In the genomic region with DNA sequence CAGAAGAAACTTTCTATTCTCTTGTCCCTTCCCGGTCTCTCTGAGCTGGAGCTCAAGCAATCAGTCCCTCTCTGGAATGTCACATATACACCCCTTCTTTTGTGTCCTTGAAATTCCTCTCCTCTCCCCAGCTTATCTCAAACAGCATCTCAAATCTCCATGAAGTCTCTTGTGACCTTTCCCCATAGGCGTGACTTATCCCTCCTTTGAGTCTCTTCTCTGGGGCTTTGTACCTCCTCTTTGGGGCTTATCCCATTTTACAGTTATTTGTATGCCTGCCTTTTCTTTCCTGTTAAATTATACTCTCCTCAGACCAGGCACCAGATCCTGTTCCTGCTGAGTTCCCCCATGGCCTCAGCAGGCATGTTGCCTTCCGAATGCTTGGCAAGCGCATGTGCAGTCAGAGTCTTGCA, we compare ENCODE assay signal across 29 mouse cellular contexts.
DNase-seq lines count a peak whose midpoint lies in the region; ATAC-seq and TF ChIP-seq lines count a peak whose summit lies in the region.
"Had no signal": no experiment of that assay in that cellular context is flagged by ENCODE, and none has a peak within 500 bp of the region (broad histone marks: within the 10 kb centered on the region; RNA-seq: fewer than 3 reads in every experiment).

No protein-coding gene starts in this region.

- no peaks in the 10 kb centered on the region for H3K4me1 ChIP-seq in hindbrain, embryonic 11.5 days (replicated peaks; ENCODE audit: control insufficient read depth, insufficient read depth, low read length)
- H3K4me1 ChIP-seq in hindbrain, postnatal 0 days (ENCODE audit: insufficient read depth, low read length) = no peaks in the 10 kb centered on the region
- no peaks in the 10 kb centered on the region; a peak in 1 of 4 replicates for H3K4me1 ChIP-seq in ES-E14 (ENCODE audit: control insufficient read depth in 2 of 2, insufficient read depth in 2 of 2, low read length in 2 of 2, poor library complexity in 1 of 2)
- H3K4me1 ChIP-seq: neural tube, embryonic 12.5 days had no signal

- no peak for TF ChIP-seq CTCF in hindbrain, postnatal 0 days (IDR thresholded peaks at IDR 0.05; ENCODE audit: low read depth)

- no peaks in the 10 kb centered on the region for H3K27me3 ChIP-seq in hindbrain, embryonic 11.5 days (ENCODE audit: control insufficient read depth, insufficient read depth, low read length)
- no peaks in the 10 kb centered on the region for H3K27me3 ChIP-seq in hindbrain, postnatal 0 days (ENCODE audit: insufficient read depth, low read length)
- H3K27me3 ChIP-seq: embryonic facial prominence, embryonic 13.5 days; kidney, embryonic 15.5 days; liver, embryonic 12.5 days; neural tube, embryonic 12.5 days; Patski had no signal

- in situ Hi-C loops in ES-E14 (cut with MboI; ENCODE audit: low sequenced_read_pairs in 2 of 2, unreplicated experiment in 2 of 2) = no loop called here

- no peaks in the 10 kb centered on the region for H3K9me3 ChIP-seq in hindbrain, embryonic 11.5 days (ENCODE audit: control insufficient read depth, low read length)
- no peaks in the 10 kb centered on the region for H3K9me3 ChIP-seq in hindbrain, postnatal 0 days (ENCODE audit: low read length)
- no peaks in the 10 kb centered on the region for H3K9me3 ChIP-seq in ES-E14 (ENCODE audit: control insufficient read depth, insufficient read depth, low read depth, low read length)
- H3K9me3 ChIP-seq: embryonic facial prominence, embryonic 13.5 days; kidney, embryonic 15.5 days; liver, embryonic 12.5 days; neural tube, embryonic 12.5 days had no signal

- H3K4me3 ChIP-seq in hindbrain, embryonic 11.5 days (ENCODE audit: low read depth, low read length) = no peak overlapping the region
- no peak overlapping the region for H3K4me3 ChIP-seq in hindbrain, postnatal 0 days (ENCODE audit: low read length)
- H3K4me3 ChIP-seq in ES-E14 (ENCODE audit: insufficient read depth in 1 of 2, low read depth in 1 of 2, low read length in 2 of 2, poor library complexity in 1 of 2, severe bottlenecking in 1 of 2) = no peak overlapping the region
- H3K4me3 ChIP-seq: embryonic facial prominence, embryonic 13.5 days; erythroblast, embryonic 14.5 days; gastrocnemius, adult 2 months; kidney, embryonic 15.5 days; liver, embryonic 12.5 days; myocyte; neural tube, embryonic 12.5 days had no signal

- ATAC-seq in hindbrain, embryonic 11.5 days (ENCODE audit: low FRiP score) = peak; percentile 40
- ATAC-seq in hindbrain, postnatal 0 days = no peak
- ATAC-seq: forebrain, embryonic 16.5 days; liver, embryonic 12.5 days; liver, postnatal 0 days; Patski had no signal

- H3K27ac ChIP-seq in hindbrain, embryonic 11.5 days (ENCODE audit: low read depth, low read length) = no peak overlapping the region
- H3K27ac ChIP-seq in hindbrain, postnatal 0 days = no peak overlapping the region
- no peak overlapping the region for H3K27ac ChIP-seq in ES-E14 (ENCODE audit: insufficient read depth, low read depth, low read length, poor library complexity, severe bottlenecking)
- H3K27ac ChIP-seq: embryonic facial prominence, embryonic 13.5 days; gastrocnemius, adult 2 months; hindbrain, embryonic 14.5 days; kidney, embryonic 15.5 days; liver, embryonic 12.5 days; macrophage; neural tube, embryonic 12.5 days had no signal

- WGBS in hindbrain, embryonic 11.5 days = 26% methylated on average over 4 of the region's 4 CpGs
- WGBS in hindbrain, postnatal 0 days = 24% methylated on average over 4 of the region's 4 CpGs

- H3K9ac ChIP-seq in hindbrain, embryonic 11.5 days (ENCODE audit: low read depth, low read length) = no peak overlapping the region
- H3K9ac ChIP-seq in hindbrain, postnatal 0 days (replicated peaks; ENCODE audit: low read length) = no peak overlapping the region
- H3K9ac ChIP-seq in ES-E14 (ENCODE audit: insufficient read depth, low read depth, low read length, poor library complexity, severe bottlenecking) = no peak overlapping the region
- H3K9ac ChIP-seq: embryonic facial prominence, embryonic 13.5 days; hindbrain, embryonic 14.5 days; kidney, embryonic 15.5 days; liver, embryonic 12.5 days; liver, postnatal 0 days; neural tube, embryonic 12.5 days had no signal

- H3K36me3 ChIP-seq in hindbrain, embryonic 11.5 days (ENCODE audit: control insufficient read depth, insufficient read depth, low read length) = no peaks in the 10 kb centered on the region
- no peaks in the 10 kb centered on the region for H3K36me3 ChIP-seq in hindbrain, postnatal 0 days (ENCODE audit: insufficient read depth, low read length)
- no peaks in the 10 kb centered on the region; the same call in 1 of the 2 replicates for H3K36me3 ChIP-seq in ES-E14 (ENCODE audit: control insufficient read depth, insufficient read depth, low read length, poor library complexity, severe bottlenecking)
- H3K36me3 ChIP-seq: embryonic facial prominence, embryonic 13.5 days; kidney, embryonic 15.5 days; liver, embryonic 12.5 days; neural tube, embryonic 12.5 days had no signal

- DNase-seq in cerebellum, postnatal 25 days = peak; percentile 25 to 34
- no peak for DNase-seq in cerebellum, adult 11 months
- no peak for DNase-seq in hindbrain, embryonic 11.5 days (ENCODE audit: low spot score)
- DNase-seq in hindbrain, postnatal 0 days (ENCODE audit: low spot score) = no peak
- peak; percentile 2 for DNase-seq in ES-E14 (ENCODE audit: low read depth, low spot score)
- DNase-seq in mesoderm, embryonic 11.5 days (ENCODE audit: low read depth, low spot score) = peak; percentile 44
- DNase-seq in kidney, postnatal 36 days = no peak
- DNase-seq in c-Kit-positive CD71-positive TER-119-positive erythroid progenitor cells, embryonic 14.5 days (ENCODE audit: low spot score) = no peak
- DNase-seq: adrenal gland, postnatal 25 days; cerebellum, adult 8-10 months; gastrocnemius, adult 2 months; heart, postnatal 14 days; kidney, adult 18-20 months; kidney, postnatal 4 days; layer of hippocampus, postnatal 36 days; left cerebral cortex, postnatal 4 days; liver, postnatal 0 days; thymus, adult 2 months; thymus, postnatal 36 days had no signal

- H3K4me2 ChIP-seq in hindbrain, embryonic 11.5 days (replicated peaks; ENCODE audit: low read depth, low read length) = no peak overlapping the region
- no peak overlapping the region for H3K4me2 ChIP-seq in hindbrain, postnatal 0 days (ENCODE audit: low read depth, low read length)
- H3K4me2 ChIP-seq: embryonic facial prominence, embryonic 13.5 days; hindbrain, embryonic 14.5 days; kidney, embryonic 15.5 days; liver, embryonic 12.5 days; neural tube, embryonic 12.5 days had no signal

TF ChIP-seq in ES-E14, 5 proteins besides CTCF, POLR2A, EP300 and RAD21:
- TF ChIP-seq HCFC1 (IDR thresholded peaks at IDR 0.05; ENCODE audit: borderline replicate concordance, insufficient read depth, low read length) (no peak), ZNF384 (IDR thresholded peaks at IDR 0.05; ENCODE audit: low read depth, low read length) (no peak), ZC3H11A (IDR thresholded peaks at IDR 0.05; ENCODE audit: borderline replicate concordance, low read depth, low read length) (no peak), CHD2 (IDR thresholded peaks at IDR 0.05; ENCODE audit: low read depth, low read length) (no peak), MAFK (IDR thresholded peaks at IDR 0.05; ENCODE audit: insufficient read depth, low read depth, low read length) (no peak)

Comparison
In these comparisons a context has a peak if more than half of its experiments do, and no peak if none do; other contexts are left out.
1. DNase-seq: peak in cerebellum, postnatal 25 days (2 of 2), ES-E14 (single experiment) and mesoderm, embryonic 11.5 days (single experiment); none in cerebellum, adult 11 months (single experiment), hindbrain, embryonic 11.5 days (single experiment), hindbrain, postnatal 0 days (single experiment), kidney, postnatal 36 days (0 of 2) and c-Kit-positive CD71-positive TER-119-positive erythroid progenitor cells, embryonic 14.5 days (single experiment).